Mouse (Mus musculus): ENCODE data around the gene Spz1.

GRCm38 (mm10) chr13:92576688-92577087, 716 bp upstream of the Spz1 start:
- TF ChIP-seq POLR2A (IDR thresholded peaks at IDR 0.05; ENCODE audit: extremely low read depth, insufficient read depth, low read length) (no peak), CTCF (IDR thresholded peaks at IDR 0.05; ENCODE audit: low read depth, low read length) (no peak)
